Mouse (Mus musculus): Measurements from ENCODE around the gene Suox. TPM values are rescaled to one million over a fixed set of nuclear protein-coding genes. Genes with fewer than 3 reads are reported as not detected.
"Not testable (repeated sequence)": the region's sequence is repeated elsewhere in the genome, so short reads cannot be mapped to it uniquely, and the experiment has no call there.

The Suox gene
- total RNA-seq, 1 experiment from 2014 or later = 30.0 TPM

GRCm38 (mm10) chr10:128626311-128627310 is 47.3 kb downstream of the Suox start, which contains the start of gene Rps26:
Gene Rps26 (minus strand): TSS chr10:128626747.
- peak; percentile 92 for DNase-seq

DNA sequence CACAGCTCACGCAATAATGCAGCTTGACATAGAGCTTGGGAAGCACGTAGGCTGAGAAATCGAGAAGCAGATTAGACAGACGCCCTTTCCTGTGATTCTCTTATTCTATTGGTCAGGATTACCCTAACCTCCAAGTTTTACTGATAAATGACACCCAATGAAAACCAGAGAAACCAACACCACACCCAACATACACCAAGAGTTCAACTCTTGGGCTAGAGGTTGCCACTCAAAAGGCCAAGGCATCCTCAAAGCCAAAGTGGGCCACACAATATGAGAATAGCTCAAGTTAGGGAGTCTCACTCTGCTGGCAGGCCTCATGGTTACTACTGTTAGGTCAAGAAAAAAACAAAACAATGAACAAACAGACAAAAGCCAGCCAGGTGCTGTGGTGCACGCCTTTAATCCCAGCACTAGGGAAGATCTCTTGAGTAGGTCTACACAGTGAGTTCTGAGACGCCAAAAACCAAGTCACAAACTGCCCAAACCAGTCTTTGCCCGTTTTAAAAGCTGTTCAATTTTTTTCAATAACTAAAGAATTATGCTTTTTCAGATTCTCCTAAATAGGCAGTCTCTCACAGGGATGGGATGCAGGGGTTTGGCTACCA is 48.5 kb downstream of the Suox start:
- DNase-seq = no peak

- DNase-seq = not testable (repeated sequence)
These were observed 50.7 kb downstream of the Suox start for GRCm38 (mm10) chr10:128623106-128623613.

DNA sequence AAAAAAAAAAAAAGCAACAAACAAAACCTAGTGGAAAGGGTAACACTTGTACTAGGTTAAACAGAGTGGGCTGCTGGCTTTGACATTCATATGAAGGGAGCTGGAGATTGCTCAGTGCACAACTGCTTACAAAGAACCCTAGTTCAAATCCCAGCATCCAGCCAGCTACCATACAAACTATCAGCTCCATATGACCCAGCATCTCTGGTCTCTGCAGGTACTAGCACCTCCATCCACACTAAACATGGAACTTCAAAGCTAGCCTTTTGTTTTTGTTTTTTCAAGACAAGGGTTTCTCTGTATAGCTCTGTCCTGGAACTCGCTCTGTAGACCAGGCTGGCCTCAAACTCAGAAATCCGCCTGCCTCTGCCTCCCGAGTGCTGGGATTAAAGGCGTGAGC is 51.2 kb downstream of the Suox start:
- DNase-seq = no peak

DNA sequence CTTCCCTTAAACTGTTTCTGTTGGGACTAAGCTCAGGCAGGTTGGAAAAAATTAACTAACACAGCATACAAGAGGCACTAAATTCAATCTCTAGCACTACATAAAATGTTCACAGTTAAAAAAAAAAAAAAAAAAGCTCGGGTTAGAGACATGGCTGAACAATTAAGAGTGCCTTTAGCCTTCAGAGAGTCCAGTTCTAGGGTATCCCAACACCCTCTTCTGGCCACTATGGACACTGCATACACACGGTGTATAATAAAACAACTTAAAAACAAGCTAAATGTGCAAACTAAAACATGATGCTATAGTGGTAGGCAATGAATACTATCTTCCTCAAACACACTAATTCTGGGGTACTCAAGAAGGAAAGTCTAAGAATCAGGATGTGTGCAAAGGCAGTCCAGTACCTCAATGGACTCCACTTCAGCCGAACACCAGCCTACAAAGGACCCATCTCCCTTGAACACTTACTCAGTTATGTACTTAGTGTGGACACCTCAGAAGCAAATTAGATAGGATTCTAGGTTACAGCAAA is 51.8 kb downstream of the Suox start:
- no peak for DNase-seq

GRCm38 (mm10) chr10:128620241-128620640 is 53.6 kb downstream of the Suox start:
- DNase-seq = no peak

Other genes with a start within 250 kb of the Suox start
- 107 and 108 TPM in 2 replicates for gene Smarcc2, start 214.8 kb downstream of the Suox start, total RNA-seq (2021)
- gene Myl6, start 179.9 kb downstream of the Suox start, total RNA-seq (2021) = 800 and 862 TPM in 2 replicates
- 4.7 and 5.0 TPM in 2 replicates for gene Myl6b, start 175.4 kb downstream of the Suox start, total RNA-seq (2021)
- 28.5 and 36.9 TPM in 2 replicates for gene Esyt1, start 148.2 kb downstream of the Suox start, total RNA-seq (2021)
- gene Zc3h10, start 126.3 kb downstream of the Suox start, total RNA-seq (2021) = 12.6 and 13.5 TPM in 2 replicates
- 2,356 and 2,777 TPM in 2 replicates for gene Rpl41, start 124.8 kb downstream of the Suox start, total RNA-seq (2021)
- gene Pa2g4, start 108.1 kb downstream of the Suox start, total RNA-seq (2021) = 93.5 and 107 TPM in 2 replicates
- 4.4 and 9.1 TPM in 2 replicates for gene Erbb3, start 84.4 kb downstream of the Suox start, total RNA-seq (2021)
- gene Rps26, start 47.3 kb downstream of the Suox start, total RNA-seq (2021) = 748 and 849 TPM in 2 replicates
- gene Ikzf4, start 28.1 kb downstream of the Suox start, total RNA-seq (2021) = 0.74 and 2.0 TPM in 2 replicates
- gene Rab5b, start 22.2 kb upstream of the Suox start, total RNA-seq (2021) = 91.4 and 96.4 TPM in 2 replicates
- gene Pmel, start 30.1 kb upstream of the Suox start, total RNA-seq (2021) = 1.5 and 2.3 TPM in 2 replicates
- gene Cdk2, start 31.0 kb upstream of the Suox start, total RNA-seq (2021) = 30.7 and 31.1 TPM in 2 replicates
- gene Dgka, start 70.8 kb upstream of the Suox start, total RNA-seq (2021) = 14.3 and 36.2 TPM in 2 replicates
- gene Pym1, start 73.8 kb upstream of the Suox start, total RNA-seq (2021) = 22.3 and 29.1 TPM in 2 replicates
- 24.6 and 30.9 TPM in 2 replicates for gene Mmp19, start 116.8 kb upstream of the Suox start, total RNA-seq (2021)
- gene Dnajc14, start 130.0 kb upstream of the Suox start, total RNA-seq (2021) = 60.0 and 60.9 TPM in 2 replicates
- 10.3 and 11.8 TPM in 2 replicates for gene Tmem198b, start 130.3 kb upstream of the Suox start, total RNA-seq (2021)
- gene Sarnp, start 143.3 kb upstream of the Suox start, total RNA-seq (2021) = 60.7 and 62.6 TPM in 2 replicates
- gene Ormdl2, start 147.6 kb upstream of the Suox start, total RNA-seq (2021) = 31.2 and 32.5 TPM in 2 replicates
- gene Gdf11, start 217.6 kb upstream of the Suox start, total RNA-seq (2021) = 3.0 and 3.9 TPM in 2 replicates
- gene Cd63, start 226.9 kb upstream of the Suox start, total RNA-seq (2021) = 217 and 234 TPM in 2 replicates
- 10.9 and 15.5 TPM in 2 replicates for gene Rdh5, start 248.8 kb upstream of the Suox start, total RNA-seq (2021)
- gene Bloc1s1, start 250.0 kb upstream of the Suox start, total RNA-seq (2021) = 220 TPM in 2 replicates